Mouse (Mus musculus): Measurements from ENCODE around the gene Set.

DNA sequence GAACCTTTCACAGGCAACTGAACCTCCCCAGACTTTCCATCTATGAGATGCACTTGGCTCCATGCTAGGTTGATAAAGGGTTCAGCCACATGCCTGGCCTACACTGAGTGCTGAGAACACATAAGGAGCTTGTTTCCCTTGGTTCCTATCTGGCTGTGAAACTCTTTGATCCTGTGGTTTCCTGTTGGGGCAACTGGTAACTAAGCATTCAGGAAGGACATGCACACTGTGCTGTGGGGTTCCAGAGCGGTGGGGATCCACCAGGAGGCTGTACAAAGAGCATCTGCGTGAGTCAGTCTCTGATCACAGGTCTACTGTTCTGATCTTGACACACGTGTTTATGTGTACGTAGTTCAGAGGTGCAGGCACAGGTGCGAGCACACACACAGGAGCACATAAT lies 55.4 kb downstream of the Set start:
- no peak for TF ChIP-seq POLR2A (IDR thresholded peaks at IDR 0.05; ENCODE audit: insufficient read length, low read depth)
- no peak for TF ChIP-seq MYOD1 (IDR thresholded peaks at IDR 0.05; ENCODE audit: control insufficient read depth in 1 of 3, insufficient read length in 2 of 3, low read depth in 2 of 3)
- TF ChIP-seq TCF3 (IDR thresholded peaks at IDR 0.05; ENCODE audit: insufficient read length, low read depth) = no peak
- no peak for TF ChIP-seq CEBPB (IDR thresholded peaks at IDR 0.05; ENCODE audit: insufficient read depth, poor library complexity, severe bottlenecking)
- TF ChIP-seq POLR2AphosphoS2 (IDR thresholded peaks at IDR 0.05; ENCODE audit: insufficient read length, low read depth) = no peak
- no peak for TF ChIP-seq MAX (IDR thresholded peaks at IDR 0.05; ENCODE audit: low read depth)
